Mouse (Mus musculus) skeletal muscle tissue, postnatal 0 days (tissue): ENCODE results near the gene Cxcl2. TPM values are rescaled to one million over a fixed set of nuclear protein-coding genes. Genes with fewer than 3 reads are reported as not detected.

Source experiments
- polyA plus RNA-seq: library from polyadenylated mRNA; unstranded; fragments of >200 nt; fragmentation: Nextera tagmentation; extraction: Ambion mirVana; gene quantifications from 2 replicates; pipeline ENCODE4 v1.2.1, GENCODE M21; 2015

Gene Cxcl2
- not detected in 2 replicates for polyA plus RNA-seq

GRCm38 (mm10) chr5:90903339-90904020 lies at the start of gene Cxcl2:
Gene Cxcl2 (plus strand): TSS chr5:90903871.

GRCm38 (mm10) chr5:90890519-90891463 lies 12.9 kb upstream of the Cxcl2 start, which contains the start of gene Cxcl1:
Gene Cxcl1 (plus strand): TSS chr5:90891241.

GRCm38 (mm10) chr5:90930971-90931851 lies 27.5 kb downstream of the Cxcl2 start, which contains the start of gene Mthfd2l:
Gene Mthfd2l (plus strand): TSS chr5:90931117.

Other genes with a start within 250 kb of the Cxcl2 start
- not detected in 2 replicates for gene Cxcl5, start 144.5 kb upstream of the Cxcl2 start, polyA plus RNA-seq
- 2.2 and 3.5 TPM in 2 replicates for gene Ppbp, start 135.4 kb upstream of the Cxcl2 start, polyA plus RNA-seq
- gene Pf4, start 131.4 kb upstream of the Cxcl2 start, polyA plus RNA-seq = 257 and 400 TPM in 2 replicates
- not detected in 2 replicates for gene Cxcl3, start 117.8 kb upstream of the Cxcl2 start, polyA plus RNA-seq
- gene Cxcl15, start 109.3 kb upstream of the Cxcl2 start, polyA plus RNA-seq = not detected in 2 replicates
- 0.62 and 1.3 TPM in 2 replicates for gene Cxcl1, start 12.6 kb upstream of the Cxcl2 start, polyA plus RNA-seq
- gene Mthfd2l, start 27.2 kb downstream of the Cxcl2 start, polyA plus RNA-seq = 23.2 and 26.4 TPM in 2 replicates
- 0.29 and 0.35 TPM in 2 replicates for gene Epgn, start 123.6 kb downstream of the Cxcl2 start, polyA plus RNA-seq
- 0.04 TPM in 1 of 2 replicates, not detected in the other for gene Ereg, start 170.8 kb downstream of the Cxcl2 start, polyA plus RNA-seq
- gene Areg, start 235.7 kb downstream of the Cxcl2 start, polyA plus RNA-seq = not detected in 2 replicates